Mouse (Mus musculus): ENCODE measurements around the gene Rgcc.

Gene Rgcc

GRCm38 (mm10) chr14:79280456-79280855 lies 21.0 kb downstream of the Rgcc start:
- intact Hi-C loops (cut with DNase I): loop anchor here (2.0 kb wide), 1 partner anchor 18 kb away; no protein-coding TSS in a partner anchor

GRCm38 (mm10) chr14:79279494-79279893 lies 22.0 kb downstream of the Rgcc start:
- intact Hi-C loops (cut with DNase I): no loop called here

GRCm38 (mm10) chr14:79278927-79279326 lies 22.5 kb downstream of the Rgcc start:
- intact Hi-C loops (cut with DNase I): no loop called here

GRCm38 (mm10) chr14:79277922-79278321 lies 23.5 kb downstream of the Rgcc start:
- intact Hi-C loops (cut with DNase I): no loop called here

GRCm38 (mm10) chr14:79275870-79276395 lies 25.5 kb downstream of the Rgcc start:
- intact Hi-C loops (cut with DNase I): no loop called here

GRCm38 (mm10) chr14:79275441-79275840 lies 26.0 kb downstream of the Rgcc start:
- intact Hi-C loops (cut with DNase I): no loop called here

- intact Hi-C loops (cut with DNase I): no loop called here
Observed at GRCm38 (mm10) chr14:79273697-79274477, 27.6 kb downstream of the Rgcc start.

- intact Hi-C loops (cut with DNase I): no loop called here
Observed at GRCm38 (mm10) chr14:79272991-79273390, 28.5 kb downstream of the Rgcc start.

- intact Hi-C loops (cut with DNase I): no loop called here
Observed at GRCm38 (mm10) chr14:79272188-79272694, 29.2 kb downstream of the Rgcc start.

GRCm38 (mm10) chr14:79269551-79269950 lies 31.9 kb downstream of the Rgcc start:
- intact Hi-C loops (cut with DNase I): no loop called here

- intact Hi-C loops (cut with DNase I): no loop called here
Observed at GRCm38 (mm10) chr14:79267878-79268277, 33.6 kb downstream of the Rgcc start.

GRCm38 (mm10) chr14:79267382-79267781 lies 34.1 kb downstream of the Rgcc start:
- intact Hi-C loops (cut with DNase I): no loop called here

- intact Hi-C loops (cut with DNase I): no loop called here
Observed at GRCm38 (mm10) chr14:79266408-79266807, 35.0 kb downstream of the Rgcc start.

- intact Hi-C loops (cut with DNase I): no loop called here
Observed at GRCm38 (mm10) chr14:79265738-79266137, 35.7 kb downstream of the Rgcc start.

GRCm38 (mm10) chr14:79263321-79263720 lies 38.1 kb downstream of the Rgcc start:
- intact Hi-C loops (cut with DNase I): no loop called here

GRCm38 (mm10) chr14:79262677-79263076 lies 38.8 kb downstream of the Rgcc start:
- intact Hi-C loops (cut with DNase I): no loop called here

- intact Hi-C loops (cut with DNase I): no loop called here
Observed at GRCm38 (mm10) chr14:79259062-79259779, 42.2 kb downstream of the Rgcc start.

- intact Hi-C loops (cut with DNase I): no loop called here
Observed at GRCm38 (mm10) chr14:79256656-79257055, 44.8 kb downstream of the Rgcc start.

- intact Hi-C loops (cut with DNase I): no loop called here
Observed at GRCm38 (mm10) chr14:79255786-79256185, 45.7 kb downstream of the Rgcc start.

- intact Hi-C loops (cut with DNase I): no loop called here
Observed at GRCm38 (mm10) chr14:79251727-79252285, 49.6 kb downstream of the Rgcc start.

GRCm38 (mm10) chr14:79244571-79244970 lies 56.9 kb downstream of the Rgcc start:
- intact Hi-C loops (cut with DNase I): no loop called here

Data from adrenal gland (tissue).